Mouse (Mus musculus): ENCODE measurements at regions not wholly inside any gene's neighbourhood (a gene's known extent, or its start where the extent isn't known, plus 50 kb on each side); places are given as distances from the start of the nearest gene placed in this dataset.

DNA sequence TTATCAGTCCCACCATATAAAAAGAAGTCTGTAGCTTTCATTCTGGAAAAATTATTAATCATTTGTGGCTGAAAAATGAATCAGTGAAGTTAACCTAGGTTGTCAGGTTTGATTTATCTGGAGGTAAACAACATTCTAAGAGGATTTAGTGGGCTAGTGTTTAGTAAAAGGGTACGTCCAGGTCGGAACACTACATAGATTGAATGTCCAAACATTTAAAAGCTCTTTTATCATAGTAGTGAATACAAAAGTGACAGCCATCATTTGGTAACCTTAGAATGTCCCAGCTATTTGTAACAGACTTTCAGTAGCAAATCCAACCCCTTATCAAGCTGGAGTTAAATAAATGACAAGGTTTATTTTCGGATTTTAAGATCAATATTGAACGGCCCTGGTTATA is 192.7 kb upstream of the Tmco5 start:
- H3K4me3 ChIP-seq (ENCODE audit: control insufficient read depth in 1 of 2, insufficient read depth in 1 of 2, low read depth in 1 of 2, low read length in 2 of 2) = no peak overlapping the region

DNA sequence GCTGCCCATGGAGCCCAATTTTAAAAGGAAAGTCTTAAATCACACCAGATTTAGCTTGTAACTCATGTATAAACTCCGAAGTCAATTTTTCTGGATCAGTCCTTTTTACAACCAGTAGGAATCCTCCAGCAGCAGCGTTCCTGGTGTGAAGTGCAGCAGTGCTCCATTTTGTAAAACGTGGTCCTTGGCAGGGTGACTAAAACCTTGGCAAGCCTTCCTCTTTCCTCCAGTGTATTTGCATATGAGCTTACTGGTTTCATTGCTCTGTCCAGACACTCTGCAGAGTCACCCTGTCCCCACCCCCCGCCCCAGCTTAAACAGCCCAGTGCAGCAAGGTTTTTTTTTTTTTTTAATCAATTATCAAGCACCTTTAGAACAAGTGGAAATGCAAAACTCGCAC is 180.9 kb upstream of the Tmco5 start:
- 68% methylated on average over 5 of the region's 5 CpGs for WGBS
- ATAC-seq (ENCODE audit: insufficient number of reproducible peaks, insufficient read depth, low FRiP score, low read depth) = no peak
- Histone ChIP-seq H3K36me3 (ENCODE audit: control insufficient read depth, insufficient read depth, low read length) (no peaks in the 10 kb centered on the region), H3K27ac (replicated peaks in 1 of 2; ENCODE audit: control insufficient read depth in 1 of 2, insufficient read depth in 1 of 2, low read depth in 2 of 2, low read length in 2 of 2) (no peak overlapping the region), H3K9ac (ENCODE audit: low read length) (no peak overlapping the region), H3K4me1 (ENCODE audit: control insufficient read depth in 2 of 2, insufficient read depth in 2 of 2, low read length in 2 of 2) (no peaks in the 10 kb centered on the region), H3K9me3 (ENCODE audit: control insufficient read depth, low read length) (no peaks in the 10 kb centered on the region), H3K4me2 (ENCODE audit: low read length) (no peak overlapping the region), H3K27me3 (ENCODE audit: control insufficient read depth, insufficient read depth, low read length) (no peaks in the 10 kb centered on the region), H3K4me3 (ENCODE audit: control insufficient read depth in 1 of 2, insufficient read depth in 1 of 2, low read depth in 1 of 2, low read length in 2 of 2) (no peak overlapping the region)

More for the DNA sequence above, 192.7 kb upstream of the Tmco5 start:
- no peak overlapping the region for H3K27ac ChIP-seq (replicated peaks in 1 of 2; ENCODE audit: control insufficient read depth in 1 of 2, insufficient read depth in 1 of 2, low read depth in 2 of 2, low read length in 2 of 2)
- H3K27me3 ChIP-seq (ENCODE audit: control insufficient read depth, insufficient read depth, low read length) = no peaks in the 10 kb centered on the region
- no peaks in the 10 kb centered on the region for H3K9me3 ChIP-seq (ENCODE audit: control insufficient read depth, low read length)
- H3K4me1 ChIP-seq (ENCODE audit: control insufficient read depth in 2 of 2, insufficient read depth in 2 of 2, low read length in 2 of 2) = no peaks in the 10 kb centered on the region
- 68% methylated on average over 4 of the region's 4 CpGs for WGBS
- H3K36me3 ChIP-seq (ENCODE audit: control insufficient read depth, insufficient read depth, low read length) = no peaks in the 10 kb centered on the region
- no peak overlapping the region for H3K4me2 ChIP-seq (ENCODE audit: low read length)
- ATAC-seq (ENCODE audit: insufficient number of reproducible peaks, insufficient read depth, low FRiP score, low read depth) = no peak
- H3K9ac ChIP-seq (ENCODE audit: low read length) = no peak overlapping the region

GRCm38 (mm10) chr2:116704705-116705104 is 173.8 kb upstream of the Tmco5 start:
- no peaks in the 10 kb centered on the region for H3K9me3 ChIP-seq (ENCODE audit: control insufficient read depth, low read length)
- H3K4me1 ChIP-seq (ENCODE audit: control insufficient read depth in 2 of 2, insufficient read depth in 2 of 2, low read length in 2 of 2) = no peaks in the 10 kb centered on the region
- ATAC-seq (ENCODE audit: insufficient number of reproducible peaks, insufficient read depth, low FRiP score, low read depth) = no peak
- H3K4me3 ChIP-seq (ENCODE audit: control insufficient read depth in 1 of 2, insufficient read depth in 1 of 2, low read depth in 1 of 2, low read length in 2 of 2) = no peak overlapping the region
- no peaks in the 10 kb centered on the region for H3K36me3 ChIP-seq (ENCODE audit: control insufficient read depth, insufficient read depth, low read length)
- H3K9ac ChIP-seq (ENCODE audit: low read length) = no peak overlapping the region
- no peak overlapping the region for H3K27ac ChIP-seq (replicated peaks in 1 of 2; ENCODE audit: control insufficient read depth in 1 of 2, insufficient read depth in 1 of 2, low read depth in 2 of 2, low read length in 2 of 2)
- H3K27me3 ChIP-seq (ENCODE audit: control insufficient read depth, insufficient read depth, low read length) = no peaks in the 10 kb centered on the region
- no peak overlapping the region for H3K4me2 ChIP-seq (ENCODE audit: low read length)

- Histone ChIP-seq H3K27ac (replicated peaks in 1 of 2; ENCODE audit: control insufficient read depth in 1 of 2, insufficient read depth in 1 of 2, low read depth in 2 of 2, low read length in 2 of 2) (no peak overlapping the region), H3K36me3 (ENCODE audit: control insufficient read depth, insufficient read depth, low read length) (no peaks in the 10 kb centered on the region), H3K9me3 (ENCODE audit: control insufficient read depth, low read length) (no peaks in the 10 kb centered on the region), H3K4me1 (ENCODE audit: control insufficient read depth in 2 of 2, insufficient read depth in 2 of 2, low read length in 2 of 2) (no peaks in the 10 kb centered on the region), H3K9ac (ENCODE audit: low read length) (no peak overlapping the region), H3K4me3 (ENCODE audit: control insufficient read depth in 1 of 2, insufficient read depth in 1 of 2, low read depth in 1 of 2, low read length in 2 of 2) (no peak overlapping the region), H3K4me2 (ENCODE audit: low read length) (no peak overlapping the region), H3K27me3 (ENCODE audit: control insufficient read depth, insufficient read depth, low read length) (no peaks in the 10 kb centered on the region)
- ATAC-seq (ENCODE audit: insufficient number of reproducible peaks, insufficient read depth, low FRiP score, low read depth) = no peak
- 62% methylated on average over 4 of the region's 4 CpGs for WGBS
These were observed 168.9 kb upstream of the Tmco5 start for GRCm38 (mm10) chr2:116709608-116710007.

- H3K4me3 ChIP-seq (ENCODE audit: control insufficient read depth in 1 of 2, insufficient read depth in 1 of 2, low read depth in 1 of 2, low read length in 2 of 2) = no peak overlapping the region
- H3K27ac ChIP-seq (replicated peaks in 1 of 2; ENCODE audit: control insufficient read depth in 1 of 2, insufficient read depth in 1 of 2, low read depth in 2 of 2, low read length in 2 of 2) = no peak overlapping the region
- H3K9me3 ChIP-seq (ENCODE audit: control insufficient read depth, low read length) = no peaks in the 10 kb centered on the region
- H3K4me1 ChIP-seq (ENCODE audit: control insufficient read depth in 2 of 2, insufficient read depth in 2 of 2, low read length in 2 of 2) = no peaks in the 10 kb centered on the region
- H3K9ac ChIP-seq (ENCODE audit: low read length) = no peak overlapping the region
- 73% methylated on average over 9 of the region's 9 CpGs for WGBS
- H3K36me3 ChIP-seq (ENCODE audit: control insufficient read depth, insufficient read depth, low read length) = no peaks in the 10 kb centered on the region
- H3K27me3 ChIP-seq (ENCODE audit: control insufficient read depth, insufficient read depth, low read length) = no peaks in the 10 kb centered on the region
- ATAC-seq (ENCODE audit: insufficient number of reproducible peaks, insufficient read depth, low FRiP score, low read depth) = no peak
- H3K4me2 ChIP-seq (ENCODE audit: low read length) = no peak overlapping the region
These were observed 161.8 kb upstream of the Tmco5 start for GRCm38 (mm10) chr2:116716529-116717201.

DNA sequence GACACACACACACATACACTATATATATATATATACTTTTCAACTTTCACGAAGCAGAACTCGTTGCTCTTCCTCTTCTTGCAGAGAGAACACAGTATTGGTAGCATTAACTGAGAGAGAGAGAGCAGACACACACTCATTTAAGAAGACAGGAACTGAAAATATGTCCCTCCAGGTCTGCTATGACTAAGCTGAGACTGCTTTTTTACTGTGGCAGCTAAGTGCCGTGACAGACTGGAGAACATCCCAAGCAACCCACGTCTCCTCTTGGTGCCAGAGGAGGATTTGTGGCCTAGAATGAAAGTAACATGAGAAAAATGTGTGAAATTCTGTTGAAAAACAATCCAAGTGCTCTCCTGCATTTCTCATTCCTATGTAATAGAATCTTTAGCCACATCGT is 159.9 kb upstream of the Tmco5 start:
- 80% methylated on average over 5 of the region's 5 CpGs for WGBS
- ATAC-seq (ENCODE audit: insufficient number of reproducible peaks, insufficient read depth, low FRiP score, low read depth) = no peak

GRCm38 (mm10) chr2:116727591-116727990 is 150.9 kb upstream of the Tmco5 start:
- no peaks in the 10 kb centered on the region for H3K27me3 ChIP-seq (ENCODE audit: control insufficient read depth, insufficient read depth, low read length)
- H3K4me2 ChIP-seq (ENCODE audit: low read length) = no peak overlapping the region
- H3K4me1 ChIP-seq (ENCODE audit: control insufficient read depth in 2 of 2, insufficient read depth in 2 of 2, low read length in 2 of 2) = no peaks in the 10 kb centered on the region
- H3K9ac ChIP-seq (ENCODE audit: low read length) = no peak overlapping the region
- no peaks in the 10 kb centered on the region for H3K36me3 ChIP-seq (ENCODE audit: control insufficient read depth, insufficient read depth, low read length)
- no peaks in the 10 kb centered on the region for H3K9me3 ChIP-seq (ENCODE audit: control insufficient read depth, low read length)
- 52% methylated on average over 1 of the region's 1 CpGs for WGBS
- ATAC-seq (ENCODE audit: insufficient number of reproducible peaks, insufficient read depth, low FRiP score, low read depth) = no peak
- H3K27ac ChIP-seq (replicated peaks in 1 of 2; ENCODE audit: control insufficient read depth in 1 of 2, insufficient read depth in 1 of 2, low read depth in 2 of 2, low read length in 2 of 2) = no peak overlapping the region
- no peak overlapping the region for H3K4me3 ChIP-seq (ENCODE audit: control insufficient read depth in 1 of 2, insufficient read depth in 1 of 2, low read depth in 1 of 2, low read length in 2 of 2)

More for the DNA sequence above, 159.9 kb upstream of the Tmco5 start:
- Histone ChIP-seq H3K4me1 (ENCODE audit: control insufficient read depth in 2 of 2, insufficient read depth in 2 of 2, low read length in 2 of 2) (no peaks in the 10 kb centered on the region), H3K27me3 (ENCODE audit: control insufficient read depth, insufficient read depth, low read length) (no peaks in the 10 kb centered on the region), H3K9ac (ENCODE audit: low read length) (no peak overlapping the region), H3K4me3 (ENCODE audit: control insufficient read depth in 1 of 2, insufficient read depth in 1 of 2, low read depth in 1 of 2, low read length in 2 of 2) (no peak overlapping the region), H3K4me2 (ENCODE audit: low read length) (no peak overlapping the region), H3K36me3 (ENCODE audit: control insufficient read depth, insufficient read depth, low read length) (no peaks in the 10 kb centered on the region), H3K27ac (replicated peaks in 1 of 2; ENCODE audit: control insufficient read depth in 1 of 2, insufficient read depth in 1 of 2, low read depth in 2 of 2, low read length in 2 of 2) (no peak overlapping the region), H3K9me3 (ENCODE audit: control insufficient read depth, low read length) (no peaks in the 10 kb centered on the region)

DNA sequence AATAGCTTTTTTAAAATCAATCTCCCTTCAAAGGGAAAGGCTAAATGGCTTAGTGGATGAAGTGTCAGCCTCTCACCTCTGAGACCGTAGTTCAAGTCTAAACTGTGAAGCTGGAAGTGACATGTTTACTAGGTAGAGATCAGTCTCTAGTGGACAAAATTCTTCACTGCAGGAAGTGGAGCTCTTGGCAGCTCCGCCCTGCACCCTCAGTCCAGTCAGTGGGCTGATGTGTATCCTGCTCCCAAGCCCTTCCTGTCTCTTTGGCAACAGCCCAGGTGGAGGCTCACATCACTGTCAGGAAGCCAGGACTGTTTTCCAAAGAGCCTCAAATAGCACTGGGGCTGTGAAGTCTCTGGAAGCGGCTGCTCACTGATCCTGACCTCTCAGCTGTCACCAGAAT is 142.8 kb upstream of the Tmco5 start:
- peak; percentile 81 for ATAC-seq (ENCODE audit: insufficient number of reproducible peaks, insufficient read depth, low FRiP score, low read depth)
- no peaks in the 10 kb centered on the region for H3K36me3 ChIP-seq (ENCODE audit: control insufficient read depth, insufficient read depth, low read length)
- no peaks in the 10 kb centered on the region for H3K27me3 ChIP-seq (ENCODE audit: control insufficient read depth, insufficient read depth, low read length)
- no peak overlapping the region for H3K27ac ChIP-seq (replicated peaks in 1 of 2; ENCODE audit: control insufficient read depth in 1 of 2, insufficient read depth in 1 of 2, low read depth in 2 of 2, low read length in 2 of 2)
- no peak overlapping the region for H3K4me3 ChIP-seq (ENCODE audit: control insufficient read depth in 1 of 2, insufficient read depth in 1 of 2, low read depth in 1 of 2, low read length in 2 of 2)
- H3K4me2 ChIP-seq (ENCODE audit: low read length) = no peak overlapping the region
- no peaks in the 10 kb centered on the region for H3K4me1 ChIP-seq (ENCODE audit: control insufficient read depth in 2 of 2, insufficient read depth in 2 of 2, low read length in 2 of 2)
- no peaks in the 10 kb centered on the region for H3K9me3 ChIP-seq (ENCODE audit: control insufficient read depth, low read length)
- H3K9ac ChIP-seq (ENCODE audit: low read length) = no peak overlapping the region
- WGBS = 11% methylated on average over 3 of the region's 3 CpGs

Measured in heart, embryonic 14.5 days (tissue).